Mouse (Mus musculus): ENCODE results near the gene Nelfe. TPM values are rescaled to one million over a fixed set of nuclear protein-coding genes. Genes with fewer than 3 reads are reported as not detected.

The Nelfe gene
- polyA plus RNA-seq, 1 experiment from 2014 or later: 97.1 TPM

GRCm38 (mm10) chr17:34883332-34883731 lies 33.1 kb downstream of the Nelfe start:
- Histone ChIP-seq H3K9me3 (no peaks in the 10 kb centered on the region), H3K4me3 (no peak overlapping the region), H3K27ac (replicated peaks) (no peak overlapping the region), H3K27me3 (no peaks in the 10 kb centered on the region), H3K4me1 (no peaks in the 10 kb centered on the region), H3K36me3 (no peaks in the 10 kb centered on the region), H3K9ac (replicated peaks) (no peak overlapping the region), H3K4me2 (replicated peaks) (no peak overlapping the region)
- ATAC-seq (replicated peaks): no peak
- WGBS: 63% methylated on average over 3 of the region's 3 CpGs

GRCm38 (mm10) chr17:34884704-34885103 lies 34.5 kb downstream of the Nelfe start:
- Histone ChIP-seq H3K27ac (replicated peaks) (no peak overlapping the region), H3K9me3 (no peaks in the 10 kb centered on the region), H3K4me3 (no peak overlapping the region), H3K27me3 (no peaks in the 10 kb centered on the region), H3K4me1 (no peaks in the 10 kb centered on the region), H3K9ac (replicated peaks) (no peak overlapping the region), H3K4me2 (replicated peaks) (no peak overlapping the region), H3K36me3 (no peaks in the 10 kb centered on the region)
- 86% methylated on average over 6 of the region's 6 CpGs for WGBS
- no peak for ATAC-seq (replicated peaks)

- Histone ChIP-seq H3K9ac (replicated peaks) (no peak overlapping the region), H3K27me3 (no peaks in the 10 kb centered on the region), H3K36me3 (no peaks in the 10 kb centered on the region), H3K27ac (replicated peaks) (no peak overlapping the region), H3K4me2 (replicated peaks) (no peak overlapping the region), H3K4me3 (no peak overlapping the region), H3K4me1 (no peaks in the 10 kb centered on the region), H3K9me3 (no peaks in the 10 kb centered on the region)
- WGBS: 85% methylated on average over 3 of the region's 3 CpGs
- no peak for ATAC-seq (replicated peaks)
These were observed 35.4 kb downstream of the Nelfe start for GRCm38 (mm10) chr17:34885615-34886014.

DNA sequence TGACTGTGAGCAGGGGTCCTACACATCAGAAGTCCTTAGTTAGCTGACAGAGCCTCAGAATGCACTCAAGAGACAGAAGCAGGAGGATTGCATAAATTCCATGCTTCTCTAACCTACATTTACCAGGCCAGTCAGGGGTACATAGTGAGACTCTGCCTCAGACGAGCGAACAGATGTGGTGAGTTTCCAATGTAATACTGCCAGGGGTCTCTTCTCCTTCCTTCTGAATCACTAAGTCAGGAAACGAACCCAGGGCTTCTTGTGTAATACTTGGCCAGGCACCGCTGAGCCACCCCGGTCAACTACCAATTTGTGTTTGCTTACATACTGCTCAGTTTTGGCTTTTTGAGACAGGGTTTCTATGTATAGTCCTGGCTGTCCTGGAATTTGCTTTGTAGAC lies 37.8 kb downstream of the Nelfe start:
- H3K9me3 ChIP-seq: no peaks in the 10 kb centered on the region
- H3K4me3 ChIP-seq: no peak overlapping the region
- H3K4me1 ChIP-seq: no peaks in the 10 kb centered on the region
- no peaks in the 10 kb centered on the region for H3K36me3 ChIP-seq
- H3K9ac ChIP-seq (replicated peaks): no peak overlapping the region
- no peak overlapping the region for H3K4me2 ChIP-seq (replicated peaks)
- 90% methylated on average over 5 of the region's 5 CpGs for WGBS
- no peak overlapping the region for H3K27ac ChIP-seq (replicated peaks)
- ATAC-seq (replicated peaks): no peak
- H3K27me3 ChIP-seq: no peaks in the 10 kb centered on the region

DNA sequence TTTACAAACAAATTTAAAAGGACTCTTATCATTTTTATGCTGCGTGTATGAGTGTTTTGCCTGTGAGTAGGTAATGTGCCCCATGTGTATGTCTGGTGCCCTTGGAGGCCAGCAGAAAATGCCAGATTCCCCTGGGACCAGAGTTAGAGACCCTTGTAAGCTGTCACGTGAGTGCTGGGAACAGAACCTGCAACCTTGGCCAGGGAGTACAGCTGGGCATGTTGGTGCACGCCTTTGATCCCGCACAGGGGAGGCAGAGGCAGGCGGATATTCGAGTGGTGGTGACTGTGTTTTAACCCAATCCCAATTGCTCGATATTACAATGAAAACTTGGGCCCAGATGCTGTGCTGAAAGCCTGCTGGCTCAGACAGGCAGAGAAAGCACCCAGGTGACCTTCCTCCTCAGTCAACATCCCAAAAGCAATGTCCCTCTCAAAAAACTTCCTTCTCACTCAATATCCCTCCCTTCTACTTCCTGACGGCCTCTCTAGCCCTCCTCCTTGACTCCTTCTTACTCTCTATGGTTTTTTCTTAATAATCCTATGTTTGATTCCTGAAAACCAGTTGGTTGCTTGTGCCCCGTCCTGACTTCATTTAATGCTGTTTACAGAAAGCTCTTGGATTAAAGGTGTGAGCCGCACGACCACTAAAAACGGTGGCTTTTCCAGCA lies 40.0 kb downstream of the Nelfe start:
- Histone ChIP-seq H3K4me3 (no peak overlapping the region), H3K9me3 (no peaks in the 10 kb centered on the region), H3K9ac (replicated peaks) (no peak overlapping the region), H3K4me1 (peaks cover 9% of the 10 kb centered on the region), H3K27ac (replicated peaks) (no peak overlapping the region), H3K36me3 (no peaks in the 10 kb centered on the region), H3K27me3 (no peaks in the 10 kb centered on the region), H3K4me2 (replicated peaks) (no peak overlapping the region)
- no peak for ATAC-seq (replicated peaks)
- 88% methylated on average over 12 of the region's 12 CpGs for WGBS

DNA sequence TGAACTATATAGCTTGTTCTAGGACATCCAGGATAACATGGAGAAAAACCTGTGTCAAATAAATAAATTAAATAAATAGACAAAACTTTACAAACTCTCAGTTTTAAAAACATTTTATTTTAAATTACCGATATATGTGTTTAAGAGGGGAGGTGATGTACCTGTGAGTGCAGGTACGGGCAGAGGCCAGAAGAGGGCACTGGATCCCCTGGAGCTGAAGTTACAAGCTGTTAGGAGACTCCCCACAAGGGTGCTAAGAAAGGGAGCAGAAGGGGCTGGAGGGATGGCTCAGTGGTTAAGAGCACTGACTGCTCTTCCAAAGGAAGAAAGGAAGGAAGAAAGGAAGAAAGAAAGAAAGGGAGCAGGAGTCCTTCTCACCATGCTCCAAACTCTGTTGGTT lies 41.2 kb downstream of the Nelfe start:
- no peaks in the 10 kb centered on the region for H3K27me3 ChIP-seq
- H3K4me1 ChIP-seq: peaks cover 21% of the 10 kb centered on the region
- H3K27ac ChIP-seq (replicated peaks): no peak overlapping the region
- ATAC-seq (replicated peaks): no peak
- no peak overlapping the region for H3K4me3 ChIP-seq
- no peaks in the 10 kb centered on the region for H3K9me3 ChIP-seq
- H3K36me3 ChIP-seq: 0 out of 2 replicates have a peak, but pooled peaks cover 2% of the 10 kb centered on the region
- WGBS: 90% methylated on average over 2 of the region's 2 CpGs
- no peak overlapping the region for H3K4me2 ChIP-seq (replicated peaks)
- H3K9ac ChIP-seq (replicated peaks): no peak overlapping the region

DNA sequence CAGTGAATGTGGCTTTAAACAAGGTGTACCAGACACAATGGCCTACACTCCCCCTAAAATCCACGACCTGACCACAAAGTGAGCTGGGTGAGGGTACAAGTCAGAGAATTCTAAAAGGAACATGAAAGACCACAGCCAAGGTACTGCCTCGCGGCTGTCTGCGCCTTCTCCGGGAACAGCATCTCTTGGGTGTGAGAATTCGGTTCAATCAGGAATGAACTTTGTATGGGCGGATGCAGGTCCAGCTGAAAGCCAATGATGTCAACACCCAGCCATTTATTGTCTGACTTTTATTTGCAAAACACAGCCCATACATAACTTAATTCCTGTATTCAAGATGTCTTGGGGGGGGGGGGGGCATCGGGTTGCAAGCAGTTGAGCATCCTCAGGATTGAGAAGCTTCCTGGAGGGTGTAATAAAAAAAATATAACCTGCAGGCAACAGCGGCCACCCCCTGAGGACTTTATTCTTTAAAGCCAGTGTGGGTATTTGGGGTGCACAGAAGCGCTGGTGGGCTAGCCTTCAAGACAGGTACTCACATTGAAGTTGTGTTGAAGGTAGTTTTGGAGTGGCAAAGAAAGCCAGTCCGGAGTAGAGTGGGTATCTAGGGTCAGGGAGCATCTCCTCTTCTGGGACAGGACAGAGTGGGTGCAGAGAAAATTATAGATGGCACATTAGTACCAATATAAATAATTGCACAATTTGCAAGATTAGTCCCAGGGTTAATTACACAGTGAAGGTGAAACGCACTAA lies 43.1 kb downstream of the Nelfe start:
- peak overlapping the region; percentile 88 for H3K27ac ChIP-seq (replicated peaks)
- H3K36me3 ChIP-seq: 0 out of 2 replicates have a peak, but pooled peaks cover 3% of the 10 kb centered on the region
- H3K4me3 ChIP-seq: peak overlapping the region; percentile 81
- peak overlapping the region; percentile 57; the same call in 1 of the 2 replicates for H3K9ac ChIP-seq (replicated peaks)
- peak overlapping the region; percentile 97; the same call in 1 of the 2 replicates for H3K4me2 ChIP-seq (replicated peaks)
- H3K27me3 ChIP-seq: no peaks in the 10 kb centered on the region
- ATAC-seq (replicated peaks): no peak
- H3K9me3 ChIP-seq: no peaks in the 10 kb centered on the region
- 68% methylated on average over 12 of the region's 12 CpGs for WGBS
- H3K4me1 ChIP-seq: peaks cover 36% of the 10 kb centered on the region

- Histone ChIP-seq H3K4me2 (replicated peaks) (peak overlapping the region; percentile 97), H3K9me3 (no peaks in the 10 kb centered on the region), H3K4me3 (peak overlapping the region; percentile 81), H3K36me3 (0 out of 2 replicates have a peak, but pooled peaks cover 3% of the 10 kb centered on the region), H3K27ac (replicated peaks) (peak overlapping the region; percentile 92), H3K4me1 (peaks cover 36% of the 10 kb centered on the region), H3K27me3 (no peaks in the 10 kb centered on the region), H3K9ac (replicated peaks) (peak overlapping the region; percentile 87)
- 0% methylated on average over 30 of the region's 51 CpGs for WGBS
- peak; percentile 89 for ATAC-seq (replicated peaks)
These were observed 43.9 kb downstream of the Nelfe start for GRCm38 (mm10) chr17:34894074-34894597.

DNA sequence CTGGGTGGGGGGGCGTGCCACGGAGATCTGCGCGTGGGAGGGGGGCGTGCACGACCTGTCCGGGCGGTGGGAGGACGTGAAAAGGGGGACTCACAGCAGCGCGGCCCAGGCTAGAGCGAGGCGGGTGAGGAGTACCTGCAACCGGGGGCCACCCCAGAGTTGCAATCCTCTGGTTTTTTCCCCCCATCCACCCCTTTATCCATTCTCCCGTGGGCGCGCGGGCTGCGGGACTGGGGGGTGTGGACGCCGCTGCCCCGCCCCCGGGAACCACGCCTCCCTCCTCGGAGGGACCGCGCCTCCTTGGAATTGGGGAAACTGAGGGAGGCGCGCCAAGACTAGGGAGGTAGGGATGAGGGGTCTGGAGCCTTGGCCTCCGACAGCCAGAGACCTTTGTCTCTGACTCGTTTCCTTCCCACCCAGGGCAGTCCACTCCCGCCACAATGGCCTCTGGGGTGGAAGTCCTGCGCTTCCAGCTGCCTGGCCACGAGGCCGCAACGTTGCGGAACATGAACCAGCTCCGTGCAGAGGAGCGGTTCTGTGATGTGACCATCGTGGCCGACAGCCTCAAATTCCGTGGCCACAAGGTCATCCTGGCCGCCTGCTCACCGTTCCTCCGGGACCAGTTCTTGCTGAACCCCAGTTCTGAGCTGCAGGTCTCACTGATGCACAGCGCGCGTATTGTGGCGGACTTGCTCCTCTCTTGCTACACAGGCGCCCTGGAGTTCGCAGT lies 44.8 kb downstream of the Nelfe start:
- H3K9me3 ChIP-seq: no peaks in the 10 kb centered on the region
- no peaks in the 10 kb centered on the region for H3K27me3 ChIP-seq
- WGBS: 6% methylated on average over 50 of the region's 51 CpGs
- H3K4me3 ChIP-seq: peak overlapping the region; percentile 81
- ATAC-seq (replicated peaks): peak; percentile 32
- peak overlapping the region; percentile 92 for H3K27ac ChIP-seq (replicated peaks)
- H3K9ac ChIP-seq (replicated peaks): peak overlapping the region; percentile 87
- peak overlapping the region; percentile 97 for H3K4me2 ChIP-seq (replicated peaks)
- 0 out of 2 replicates have a peak, but pooled peaks cover 3% of the 10 kb centered on the region for H3K36me3 ChIP-seq
- H3K4me1 ChIP-seq: peaks cover 42% of the 10 kb centered on the region

DNA sequence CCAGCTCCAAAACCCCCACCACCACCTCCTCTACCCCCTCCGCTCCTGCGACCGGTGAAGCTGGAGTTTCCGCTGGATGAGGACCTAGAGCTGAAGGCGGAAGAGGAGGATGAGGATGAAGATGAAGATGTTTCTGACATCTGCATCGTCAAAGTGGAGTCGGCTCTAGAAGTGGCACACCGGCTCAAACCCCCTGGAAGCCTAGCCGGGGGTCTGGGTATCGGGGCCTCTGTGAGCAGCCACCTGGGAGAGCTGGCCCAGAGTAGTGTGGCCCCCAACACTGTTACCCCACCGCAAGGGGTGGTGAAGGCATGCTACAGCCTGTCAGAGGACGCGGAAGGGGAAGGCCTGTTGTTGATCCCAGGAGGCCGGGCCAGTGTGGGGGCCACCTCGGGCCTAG lies 45.5 kb downstream of the Nelfe start:
- WGBS: 90% methylated on average over 15 of the region's 15 CpGs
- Histone ChIP-seq H3K36me3 (0 out of 2 replicates have a peak, but pooled peaks cover 3% of the 10 kb centered on the region), H3K27ac (replicated peaks) (peak overlapping the region; percentile 92), H3K4me3 (peak overlapping the region; percentile 81), H3K27me3 (no peaks in the 10 kb centered on the region), H3K9me3 (no peaks in the 10 kb centered on the region), H3K9ac (replicated peaks) (peak overlapping the region; percentile 87), H3K4me2 (replicated peaks) (peak overlapping the region; percentile 97), H3K4me1 (peaks cover 49% of the 10 kb centered on the region)
- ATAC-seq (replicated peaks): no peak

- Histone ChIP-seq H3K27me3 (no peaks in the 10 kb centered on the region), H3K27ac (replicated peaks) (0 out of 2 replicates have a peak overlapping the region, but pooled peaks have one; percentile 13), H3K36me3 (0 out of 2 replicates have a peak, but pooled peaks cover 7% of the 10 kb centered on the region), H3K9ac (replicated peaks) (no peak overlapping the region), H3K4me1 (peaks cover 56% of the 10 kb centered on the region), H3K4me3 (peak overlapping the region; percentile 3; the same call in 1 of the 2 replicates), H3K9me3 (no peaks in the 10 kb centered on the region), H3K4me2 (replicated peaks) (peak overlapping the region; percentile 97)
- WGBS: 81% methylated on average over 17 of the region's 17 CpGs
- ATAC-seq (replicated peaks): no peak
These were observed 46.2 kb downstream of the Nelfe start for GRCm38 (mm10) chr17:34896366-34896765.
